Mouse (Mus musculus) retina, postnatal 7 days (tissue): ENCODE results near the gene Sec23a.
"Not testable (repeated sequence)": the region's sequence is repeated elsewhere in the genome, so short reads cannot be mapped to it uniquely, and the experiment has no call there.

Source experiments
- DNase-seq: peaks from one replicate; pipeline ENCODE4 v3.0.0-alpha.2; 2012; ENCODE audit warnings: low read depth, low spot score

Gene Sec23a

DNA sequence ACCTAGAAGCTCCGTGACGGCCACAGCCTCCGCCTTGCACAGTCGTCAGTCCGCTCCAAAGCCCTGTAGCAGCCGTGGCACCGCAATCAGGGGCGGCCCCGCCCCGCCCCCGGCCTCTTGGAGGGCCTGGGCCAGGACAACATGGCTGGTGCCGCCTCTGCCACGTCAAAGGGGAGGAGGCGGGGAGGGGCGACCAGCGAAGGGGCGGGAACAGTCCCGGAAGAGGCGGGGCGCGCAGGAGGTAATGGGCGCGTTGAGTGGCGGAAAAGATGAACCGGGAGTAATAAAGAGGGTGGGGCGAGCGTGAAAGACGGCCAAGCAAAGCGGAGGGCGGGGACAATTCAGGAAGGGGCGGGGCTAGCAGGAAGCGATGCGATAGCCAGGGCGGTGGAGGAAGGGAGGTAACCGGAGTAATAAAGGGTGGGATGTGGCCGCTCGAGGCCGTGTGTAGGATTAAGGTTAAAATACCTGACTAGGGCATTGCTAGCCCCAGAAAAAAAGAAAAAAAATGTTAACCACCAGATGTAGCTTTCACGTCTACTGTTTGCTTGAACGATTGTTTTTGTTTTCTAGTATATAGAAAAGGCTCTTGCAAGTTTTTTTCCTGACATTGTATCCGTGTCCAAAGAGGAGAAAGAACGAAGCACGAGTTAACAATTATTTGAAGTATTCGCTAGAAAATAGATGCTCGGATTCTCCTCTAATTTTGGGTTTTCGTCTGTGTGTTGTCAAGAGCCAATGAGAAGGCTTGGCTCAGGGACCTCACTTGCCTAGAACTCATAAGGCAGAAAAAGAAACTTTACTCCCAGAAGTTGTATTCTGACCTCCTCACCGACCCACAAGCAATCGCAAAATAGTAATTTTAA is at the start of gene Sec23a:
Gene Sec23a, minus strand, starts transcription at position 174 of the 866 bp plus-strand sequence.
- peak; percentile 95 for DNase-seq

GRCm38 (mm10) chr12:59060993-59061595 is 49.3 kb upstream of the Sec23a start, which contains the start of gene Trappc6b:
Trappc6b (minus strand) TSS chr12:59061472.
- DNase-seq, result peak; percentile 62

- DNase-seq, result no peak
These were observed 48.5 kb upstream of the Sec23a start for GRCm38 (mm10) chr12:59060322-59060721.

- not testable (repeated sequence) for DNase-seq
These were observed 46.4 kb upstream of the Sec23a start for GRCm38 (mm10) chr12:59058242-59058641.

- DNase-seq, result no peak
These were observed 44.4 kb upstream of the Sec23a start for GRCm38 (mm10) chr12:59056222-59056621.

- DNase-seq, result no peak
These were observed 43.5 kb upstream of the Sec23a start for GRCm38 (mm10) chr12:59055196-59055850.

DNA sequence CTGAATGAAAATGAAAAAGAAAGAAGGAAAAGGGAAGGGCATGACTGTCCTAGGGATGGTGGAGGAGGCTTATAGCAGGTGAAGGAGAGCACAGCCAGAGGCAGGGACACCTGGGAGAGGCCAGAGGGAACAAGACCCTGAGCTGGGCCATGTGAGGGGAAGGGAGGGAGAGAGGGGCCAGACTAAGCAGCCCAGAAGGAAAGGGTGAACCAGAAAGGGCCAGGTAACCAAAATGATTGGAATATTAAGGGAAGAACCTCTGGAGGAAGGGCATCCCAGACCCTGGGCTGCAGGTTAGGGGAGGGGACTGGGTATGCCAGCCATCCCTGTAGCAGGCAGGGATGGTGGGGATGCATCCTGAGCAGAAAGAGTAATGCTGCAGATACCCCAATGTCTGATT is 42.2 kb upstream of the Sec23a start:
- no peak for DNase-seq

- DNase-seq, result no peak
These were observed 41.3 kb upstream of the Sec23a start for GRCm38 (mm10) chr12:59053166-59053565.

DNA sequence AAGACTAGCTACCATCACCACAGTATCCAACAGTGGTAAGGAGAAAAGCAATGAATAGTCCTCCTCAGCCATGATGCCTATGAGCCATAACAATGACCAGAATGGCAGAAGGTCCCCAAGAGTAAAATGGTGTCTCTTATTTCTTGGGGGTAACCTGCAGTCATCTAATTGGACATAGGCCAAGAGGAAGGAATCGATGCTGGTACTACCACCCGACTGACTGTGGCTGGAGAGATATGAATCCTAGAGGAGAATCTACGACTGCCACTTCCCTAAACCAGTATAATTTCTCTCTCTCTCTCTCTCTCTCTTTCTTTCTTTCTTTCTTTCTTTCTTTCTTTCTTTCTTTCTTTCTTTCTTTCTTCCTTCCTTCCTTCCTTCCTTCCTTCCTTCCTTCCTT is 40.7 kb upstream of the Sec23a start:
- DNase-seq, result no peak

GRCm38 (mm10) chr12:59040851-59041250 is 29.0 kb upstream of the Sec23a start:
- DNase-seq, result no peak

- DNase-seq, result no peak
These were observed 28.4 kb upstream of the Sec23a start for GRCm38 (mm10) chr12:59039971-59040844.

DNA sequence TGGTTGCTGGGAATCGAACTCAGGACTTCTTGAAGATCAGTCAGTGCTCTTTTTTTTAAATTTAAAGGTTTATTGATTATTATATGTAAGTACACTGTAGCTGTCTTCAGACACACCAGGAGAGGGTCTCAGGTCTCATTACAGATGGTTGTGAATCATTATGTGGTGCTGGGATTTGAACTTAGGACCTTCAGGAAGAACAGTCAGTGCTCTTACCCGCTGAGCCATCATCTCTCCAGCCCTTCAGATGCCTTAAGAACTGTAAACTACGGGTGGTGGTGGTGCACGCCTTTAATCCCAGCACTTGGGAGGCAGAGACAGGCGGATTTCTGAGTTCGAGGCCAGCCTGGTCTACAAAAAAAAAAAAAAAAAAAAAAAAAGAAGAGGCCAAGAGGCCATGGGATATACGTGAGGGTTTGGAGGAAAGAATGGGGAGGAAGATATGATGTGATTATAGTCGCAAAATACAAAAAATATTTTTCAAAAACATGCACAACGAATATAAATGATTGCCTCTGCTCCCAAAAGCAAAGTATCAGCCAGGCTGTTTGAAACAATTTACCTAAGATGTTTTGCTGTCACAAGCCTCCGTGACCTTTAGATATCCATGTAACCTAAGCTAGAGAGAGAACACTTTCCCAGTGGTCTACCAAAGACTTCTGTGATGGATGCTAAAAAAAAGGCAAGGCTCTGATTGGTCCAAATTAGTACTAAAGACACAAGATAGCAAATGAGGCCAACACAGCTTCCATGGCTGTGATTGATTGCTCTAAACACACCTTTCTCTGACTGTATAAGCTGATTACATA is 27.5 kb upstream of the Sec23a start:
- no peak for DNase-seq

DNA sequence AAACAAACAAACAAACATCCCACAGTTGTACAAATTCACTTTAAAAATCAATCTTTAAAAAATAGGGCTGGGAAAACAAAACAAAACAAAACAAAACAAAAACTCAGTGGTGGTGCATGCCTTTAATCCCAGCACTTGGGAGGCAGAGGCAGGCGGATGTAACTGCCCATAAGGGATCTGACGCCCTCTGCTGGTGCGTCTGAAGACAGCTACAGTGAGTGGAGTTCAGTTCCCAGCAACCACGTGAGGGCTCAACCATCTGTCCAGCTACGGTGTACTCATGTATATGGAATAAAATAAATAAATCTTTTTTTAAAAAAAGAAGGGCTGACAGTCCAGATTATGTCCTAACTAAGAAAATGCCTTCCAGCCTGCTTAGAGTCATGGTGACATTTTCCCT is 20.3 kb upstream of the Sec23a start:
- no peak for DNase-seq

- DNase-seq, result no peak
These were observed 9.5 kb upstream of the Sec23a start for GRCm38 (mm10) chr12:59021306-59021705.

GRCm38 (mm10) chr12:59019891-59020290 is 8.1 kb upstream of the Sec23a start:
- DNase-seq, result no peak

- no peak for DNase-seq
These were observed 6.2 kb upstream of the Sec23a start for GRCm38 (mm10) chr12:59017970-59018369.

- DNase-seq, result peak; percentile 80
These were observed 1.4 kb upstream of the Sec23a start, which contains the start of gene Gemin2 for GRCm38 (mm10) chr12:59013234-59013633. Gemin2 (plus strand) TSS chr12:59013393.

- DNase-seq, result no peak
These were observed 884 bp upstream of the Sec23a start for GRCm38 (mm10) chr12:59012710-59013091.

GRCm38 (mm10) chr12:59011275-59011843 is 458 bp downstream of the Sec23a start:
- no peak for DNase-seq

- DNase-seq, result no peak
These were observed 1.3 kb downstream of the Sec23a start for GRCm38 (mm10) chr12:59010482-59010881.
